10 mouse cellular contexts compared by ENCODE assay signal in the genomic region with DNA sequence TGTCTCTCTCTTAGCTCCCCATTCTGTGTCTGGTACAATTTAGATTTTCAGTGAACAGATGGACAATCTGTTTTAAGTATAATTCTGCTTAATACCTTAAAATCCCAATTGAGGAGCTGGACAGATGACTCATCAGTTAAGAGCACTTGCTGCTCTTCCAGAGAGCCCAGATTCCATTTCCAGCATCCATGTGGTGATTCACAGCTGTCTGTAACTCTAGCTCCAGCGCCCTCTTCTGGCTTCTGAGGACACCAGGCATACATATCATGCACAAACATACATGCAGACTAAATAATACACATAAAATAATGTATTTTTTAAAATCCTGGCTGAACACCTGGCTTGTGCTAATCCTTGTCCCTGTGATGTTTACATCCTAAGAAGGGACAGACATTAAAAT. TPM values are rescaled to one million over a fixed set of nuclear protein-coding genes. Genes with fewer than 3 reads are reported as not detected.
DNase-seq lines count a peak whose midpoint lies in the region; ATAC-seq and TF ChIP-seq lines count a peak whose summit lies in the region.
"Had no signal": no experiment of that assay in that cellular context is flagged by ENCODE, and none has a peak within 500 bp of the region (broad histone marks: within the 10 kb centered on the region; RNA-seq: fewer than 3 reads in every experiment).

No protein-coding gene starts in this region.

- H3K27ac ChIP-seq in forebrain, postnatal 0 days (ENCODE audit: low read depth, low read length), result no peak overlapping the region
- no peak overlapping the region for H3K27ac ChIP-seq in forebrain, embryonic 11.5 days (ENCODE audit: low read depth, low read length)
- H3K27ac ChIP-seq: embryonic facial prominence, embryonic 12.5 days had no signal

- H3K4me1 ChIP-seq in forebrain, postnatal 0 days (ENCODE audit: insufficient read depth), result no peaks in the 10 kb centered on the region
- H3K4me1 ChIP-seq in forebrain, embryonic 11.5 days (replicated peaks; ENCODE audit: control insufficient read depth, insufficient read depth, low read length), result peaks cover 9% of the 10 kb centered on the region; the same call in 1 of the 2 replicates
- H3K4me1 ChIP-seq: embryonic facial prominence, embryonic 12.5 days had no signal

- ATAC-seq in forebrain, postnatal 0 days, result no peak
- no peak for ATAC-seq in forebrain, embryonic 11.5 days (replicated peaks; ENCODE audit: low FRiP score)
- no peak for ATAC-seq in monocyte, adult 5-6 weeks (replicated peaks; ENCODE audit: insufficient number of reproducible peaks, low FRiP score, low TSS enrichment, poor library complexity, severe bottlenecking)

- peak; percentile 54 for DNase-seq in forebrain, postnatal 0 days
- DNase-seq in forebrain, embryonic 11.5 days (ENCODE audit: low spot score), result no peak
- DNase-seq in lung, postnatal 14 days, result peak; percentile 37
- no peak for DNase-seq in lung, adult 18-20 months
- DNase-seq in adrenal gland, postnatal 36 days, result peak; percentile 62 to 73
- DNase-seq in mesoderm, embryonic 11.5 days (ENCODE audit: low read depth, low spot score), result peak; percentile 33
- no peak for DNase-seq in c-Kit-positive CD71-positive TER-119-positive erythroid progenitor cells, embryonic 14.5 days (ENCODE audit: low spot score)

- no peaks in the 10 kb centered on the region for H3K9me3 ChIP-seq in forebrain, postnatal 0 days (ENCODE audit: low read length)
- H3K9me3 ChIP-seq in forebrain, embryonic 11.5 days (ENCODE audit: control insufficient read depth, low read length), result no peaks in the 10 kb centered on the region; the same call in 1 of the 2 replicates
- H3K9me3 ChIP-seq: embryonic facial prominence, embryonic 12.5 days had no signal

- no peaks in the 10 kb centered on the region for H3K27me3 ChIP-seq in forebrain, postnatal 0 days (ENCODE audit: insufficient read depth, low read length)
- H3K27me3 ChIP-seq in forebrain, embryonic 11.5 days (ENCODE audit: control insufficient read depth, insufficient read depth, low read length), result peaks cover 19% of the 10 kb centered on the region

- H3K9ac ChIP-seq in forebrain, postnatal 0 days, result no peak overlapping the region
- H3K9ac ChIP-seq in forebrain, embryonic 11.5 days (ENCODE audit: low read length), result no peak overlapping the region
- H3K9ac ChIP-seq: embryonic facial prominence, embryonic 12.5 days had no signal

- H3K36me3 ChIP-seq in forebrain, postnatal 0 days (ENCODE audit: insufficient read depth), result no peaks in the 10 kb centered on the region
- no peaks in the 10 kb centered on the region for H3K36me3 ChIP-seq in forebrain, embryonic 11.5 days (ENCODE audit: control insufficient read depth, insufficient read depth, low read length)
- H3K36me3 ChIP-seq: embryonic facial prominence, embryonic 12.5 days had no signal

- 0% methylated on average over 1 of the region's 1 CpGs for WGBS in forebrain, postnatal 0 days
- WGBS in forebrain, embryonic 11.5 days, result 8% methylated on average over 1 of the region's 1 CpGs

- H3K4me3 ChIP-seq in forebrain, postnatal 0 days (ENCODE audit: low read depth, low read length), result no peak overlapping the region
- no peak overlapping the region for H3K4me3 ChIP-seq in forebrain, embryonic 11.5 days (ENCODE audit: low read depth, low read length)
- H3K4me3 ChIP-seq: embryonic facial prominence, embryonic 12.5 days had no signal

- no peak overlapping the region for H3K4me2 ChIP-seq in forebrain, postnatal 0 days (ENCODE audit: low read depth)
- no peak overlapping the region for H3K4me2 ChIP-seq in forebrain, embryonic 11.5 days (ENCODE audit: low read depth, low read length, severe bottlenecking)
- H3K4me2 ChIP-seq: embryonic facial prominence, embryonic 12.5 days had no signal

- TF ChIP-seq CTCF in forebrain, postnatal 0 days (IDR thresholded peaks at IDR 0.05; ENCODE audit: low read depth), result peak; percentile 54

RNA-seq across cellular contexts. Expression of a gene that starts 1.4 kb away (rescaled TPM):
- 0.62 and 3.0 TPM in 2 replicates for total RNA-seq in forebrain, postnatal 0 days (2014; rRNA removed)
- polyA plus RNA-seq in forebrain, postnatal 0 days (2015; fragmentation: Nextera tagmentation; extraction: Ambion mirVana), result 1.7 TPM in 2 replicates
- 0.94 and 2.1 TPM in 2 replicates for polyA plus RNA-seq in forebrain, embryonic 11.5 days (2014; fragmentation: Nextera tagmentation; extraction: Ambion mirVana)
- total RNA-seq in adrenal gland, postnatal 36 days (2021), result under 1 TPM; 0.36 to 0.40 TPM
- not detected in 3 replicates for total RNA-seq in monocyte, adult 5-6 weeks (2017)
- total RNA-seq: hematopoietic stem cell, adult 5-6 weeks had no signal

RNA-seq across cellular contexts. Expression of a gene that starts 11.8 kb away (rescaled TPM):
- 0.29 and 0.46 TPM in 2 replicates for total RNA-seq in forebrain, postnatal 0 days (2014; rRNA removed)
- polyA plus RNA-seq in forebrain, postnatal 0 days (2015; fragmentation: Nextera tagmentation; extraction: Ambion mirVana), result 0.25 and 0.27 TPM in 2 replicates
- 0.60 and 1.3 TPM in 2 replicates for polyA plus RNA-seq in forebrain, embryonic 11.5 days (2014; fragmentation: Nextera tagmentation; extraction: Ambion mirVana)
- total RNA-seq in adrenal gland, postnatal 36 days (2021), result 10 to 100 TPM; 19.0 to 20.2 TPM
- total RNA-seq in monocyte, adult 5-6 weeks (2017), result 0.38 TPM in 1 of 3 replicates, not detected in the others

RNA-seq across cellular contexts. Expression of a gene that starts 18.9 kb away (rescaled TPM):
- not detected in 2 replicates for total RNA-seq in forebrain, postnatal 0 days (2014; rRNA removed)
- 0.11 TPM in 1 of 2 replicates, not detected in the other for polyA plus RNA-seq in forebrain, postnatal 0 days (2015; fragmentation: Nextera tagmentation; extraction: Ambion mirVana)
- polyA plus RNA-seq in forebrain, embryonic 11.5 days (2014; fragmentation: Nextera tagmentation; extraction: Ambion mirVana), result 0.35 and 0.57 TPM in 2 replicates
- total RNA-seq in adrenal gland, postnatal 36 days (2021), result not detected
- not detected in 3 replicates for total RNA-seq in monocyte, adult 5-6 weeks (2017)
- total RNA-seq: hematopoietic stem cell, adult 5-6 weeks had no signal
- polyA plus RNA-seq: embryonic facial prominence, embryonic 12.5 days had no signal

RNA-seq across cellular contexts. Expression of a gene that starts 37.5 kb away (rescaled TPM):
- total RNA-seq in forebrain, postnatal 0 days (2014; rRNA removed), result 1.0 TPM in 2 replicates
- 0.43 and 1.2 TPM in 2 replicates for polyA plus RNA-seq in forebrain, postnatal 0 days (2015; fragmentation: Nextera tagmentation; extraction: Ambion mirVana)
- 0.23 and 0.35 TPM in 2 replicates for polyA plus RNA-seq in forebrain, embryonic 11.5 days (2014; fragmentation: Nextera tagmentation; extraction: Ambion mirVana)
- under 1 TPM; 0.66 to 0.73 TPM for total RNA-seq in adrenal gland, postnatal 36 days (2021)
- total RNA-seq in monocyte, adult 5-6 weeks (2017), result not detected in 3 replicates
- total RNA-seq: hematopoietic stem cell, adult 5-6 weeks had no signal

RNA-seq across cellular contexts. Expression of a gene that starts 50.9 kb away (rescaled TPM):
- 34.3 and 37.7 TPM in 2 replicates for total RNA-seq in forebrain, postnatal 0 days (2014; rRNA removed)
- 52.6 and 59.3 TPM in 2 replicates for polyA plus RNA-seq in forebrain, postnatal 0 days (2015; fragmentation: Nextera tagmentation; extraction: Ambion mirVana)
- 8.3 and 9.6 TPM in 2 replicates for polyA plus RNA-seq in forebrain, embryonic 11.5 days (2014; fragmentation: Nextera tagmentation; extraction: Ambion mirVana)
- total RNA-seq in adrenal gland, postnatal 36 days (2021), result 1 to 10 TPM; 6.3 to 8.5 TPM
- total RNA-seq in monocyte, adult 5-6 weeks (2017), result 1.9 to 5.4 TPM (median 3.7 TPM) in 3 replicates

Comparison
In these comparisons a context has a peak if more than half of its experiments do, and no peak if none do; other contexts are left out.
1. DNase-seq: peak in forebrain, postnatal 0 days (single experiment), lung, postnatal 14 days (single experiment), adrenal gland, postnatal 36 days (2 of 2) and mesoderm, embryonic 11.5 days (single experiment); none in forebrain, embryonic 11.5 days (single experiment), lung, adult 18-20 months (0 of 2) and c-Kit-positive CD71-positive TER-119-positive erythroid progenitor cells, embryonic 14.5 days (single experiment).
2. RNA of a gene that starts 11.8 kb away (total RNA-seq): 19.0 to 20.2 TPM in adrenal gland, postnatal 36 days; 0.38 TPM in monocyte, adult 5-6 weeks and 0.29 to 0.46 TPM in forebrain, postnatal 0 days; every median in the first group is over 10 times any median in the second.